Mouse (Mus musculus) bone marrow macrophage, adult 2 months (primary cell): ENCODE results near the gene Plcg1.

Experiments used
- CTCF ChIP-seq: IDR thresholded peaks from 2 replicates; pipeline ENCODE4 v1.5.1; 2012; ENCODE audit warnings: low read depth, mild to moderate bottlenecking, low read length, moderate library complexity
- POLR2A ChIP-seq: IDR thresholded peaks from 2 replicates; pipeline ENCODE4 v1.6.1; 2012; ENCODE audit warnings: mild to moderate bottlenecking, low read depth, low read length, borderline replicate concordance

DNA sequence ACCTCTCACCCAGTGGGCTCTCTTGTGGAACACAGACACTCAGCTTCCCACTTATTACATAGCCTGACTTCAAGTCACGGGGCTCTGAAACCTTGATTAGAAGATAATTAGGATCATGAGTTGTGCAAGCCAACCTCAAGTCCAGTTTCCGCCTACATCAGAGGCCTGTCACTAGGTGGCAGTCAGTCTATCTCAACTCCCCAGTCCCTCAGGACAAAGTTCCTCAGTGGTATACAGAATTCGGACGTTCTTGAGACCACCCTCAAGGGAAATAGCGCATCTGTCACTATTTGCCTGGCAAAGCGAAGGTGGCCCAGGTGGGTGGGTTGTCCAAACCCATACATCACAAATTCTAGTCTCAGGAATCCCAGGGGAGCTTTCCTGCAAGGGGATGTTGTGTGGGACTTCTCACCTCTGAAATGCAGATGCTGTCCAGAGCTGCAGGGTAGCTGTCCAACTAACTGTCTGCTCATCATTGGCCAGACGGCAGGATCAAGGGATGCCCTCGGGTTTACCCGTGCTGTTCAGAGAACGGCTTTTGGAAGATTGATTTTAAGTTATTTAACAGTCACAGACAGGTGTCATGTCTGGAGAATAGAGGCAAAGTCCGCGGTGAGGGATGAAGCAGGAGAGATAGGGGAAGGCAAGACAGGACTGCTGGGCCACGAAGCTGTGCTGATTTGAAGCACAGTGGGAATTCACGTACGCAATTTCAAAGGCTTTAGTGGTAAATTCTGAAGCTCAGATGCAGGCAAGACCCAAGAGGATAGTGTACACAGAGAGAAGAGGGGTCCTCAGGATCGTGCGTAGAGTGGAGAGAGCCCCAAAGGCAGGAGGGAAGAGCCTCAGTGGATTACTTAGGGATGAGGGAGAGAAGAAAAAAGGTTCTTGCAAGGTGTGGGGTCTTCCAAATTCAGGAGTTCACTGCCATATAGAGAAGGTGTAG is 976 bp upstream of the Plcg1 start:
- peak; percentile 24; the same call in 1 of the 2 replicates for TF ChIP-seq CTCF
- no peak for TF ChIP-seq POLR2A
